Mouse (Mus musculus): ENCODE data around the gene Gm7697. TPM values are rescaled to one million over a fixed set of nuclear protein-coding genes. Genes with fewer than 3 reads are reported as not detected.
A peak's percentile ranks its signal among the peaks of the same experiment; 100 is the strongest.
"Not testable (repeated sequence)": the region's sequence is repeated elsewhere in the genome, so short reads cannot be mapped to it uniquely, and the experiment has no call there.

The Gm7697 gene
- total RNA-seq (2014; rRNA removed) (not detected in 2 replicates), polyA plus RNA-seq (2015; fragmentation: Nextera tagmentation; extraction: Ambion mirVana) (not detected in 2 replicates)

DNA sequence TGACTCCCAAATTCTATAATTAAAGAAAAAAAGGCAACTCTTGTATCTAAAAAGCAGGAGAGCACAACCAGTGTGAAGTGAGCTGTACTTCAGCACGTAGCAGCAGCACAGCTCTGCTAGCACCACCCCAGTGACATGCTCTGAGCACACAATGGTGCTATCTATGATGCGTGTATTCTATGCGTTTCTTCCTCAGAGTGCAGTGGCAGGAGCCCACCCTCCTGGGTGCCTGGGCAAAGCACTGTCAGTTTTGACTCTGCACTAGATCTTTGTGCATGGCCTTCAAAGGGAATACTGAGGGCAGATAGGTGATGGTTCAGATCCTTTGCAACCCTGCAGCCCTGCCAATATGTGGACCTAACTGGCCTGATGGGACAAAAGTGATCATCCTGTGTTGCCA is at the start of gene Gm7697:
Gene Gm7697 (minus strand): TSS at position 101 of the 400 bp plus-strand sequence.
- H3K9ac ChIP-seq (replicated peaks; ENCODE audit: low read length); H3K36me3 ChIP-seq (ENCODE audit: insufficient read depth, low read length); H3K4me2 ChIP-seq (ENCODE audit: low read depth, low read length); H3K27me3 ChIP-seq (ENCODE audit: insufficient read depth, low read length); H3K9me3 ChIP-seq (ENCODE audit: low read length); H3K4me1 ChIP-seq (ENCODE audit: insufficient read depth, low read length); H3K27ac ChIP-seq; ATAC-seq; H3K4me3 ChIP-seq (ENCODE audit: low read length); DNase-seq (ENCODE audit: low spot score): not testable (repeated sequence)
- WGBS: 78% methylated on average over 1 of the region's 3 CpGs

- not testable (repeated sequence) for H3K4me1 ChIP-seq (ENCODE audit: insufficient read depth, low read length); H3K27ac ChIP-seq; ATAC-seq; DNase-seq (ENCODE audit: low spot score); H3K4me2 ChIP-seq (ENCODE audit: low read depth, low read length); H3K36me3 ChIP-seq (ENCODE audit: insufficient read depth, low read length); H3K4me3 ChIP-seq (ENCODE audit: low read length); H3K9ac ChIP-seq (replicated peaks; ENCODE audit: low read length); H3K27me3 ChIP-seq (ENCODE audit: insufficient read depth, low read length); H3K9me3 ChIP-seq (ENCODE audit: low read length)
- 55% methylated on average over 2 of the region's 2 CpGs for WGBS
These were observed 28.5 kb upstream of the Gm7697 start for GRCm38 (mm10) chr8:69551249-69551648.

- not testable (repeated sequence) for H3K4me1 ChIP-seq (ENCODE audit: insufficient read depth, low read length); H3K27ac ChIP-seq; H3K27me3 ChIP-seq (ENCODE audit: insufficient read depth, low read length); H3K4me2 ChIP-seq (ENCODE audit: low read depth, low read length); ATAC-seq; H3K4me3 ChIP-seq (ENCODE audit: low read length); H3K36me3 ChIP-seq (ENCODE audit: insufficient read depth, low read length); H3K9ac ChIP-seq (replicated peaks; ENCODE audit: low read length); H3K9me3 ChIP-seq (ENCODE audit: low read length)
- DNase-seq (ENCODE audit: low spot score): peak; percentile 66
- peak; percentile 54 for TF ChIP-seq CTCF (IDR thresholded peaks at IDR 0.05; ENCODE audit: low read depth)
- 10% methylated on average over 8 of the region's 8 CpGs for WGBS
These were observed 26.8 kb upstream of the Gm7697 start for GRCm38 (mm10) chr8:69549556-69549955.

DNA sequence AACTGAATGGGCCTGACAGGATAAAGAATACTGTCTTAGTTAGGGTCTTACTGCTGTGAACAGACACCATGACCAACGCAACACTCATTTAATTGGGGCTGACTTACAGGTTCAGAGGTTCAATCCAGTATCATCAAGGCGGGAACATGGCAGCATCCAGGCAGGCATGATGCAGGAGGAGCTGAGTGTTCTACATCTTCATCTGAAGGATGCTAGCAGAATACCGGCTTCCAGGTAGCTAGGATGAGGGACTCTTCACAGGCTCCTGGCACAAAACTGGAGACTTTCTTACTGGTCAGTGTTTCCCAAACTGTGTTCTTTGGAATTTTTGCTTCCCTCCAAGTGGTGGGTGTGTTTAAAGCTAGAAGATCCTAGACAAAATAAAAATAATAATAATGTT is 25.3 kb upstream of the Gm7697 start:
- not testable (repeated sequence) for H3K4me3 ChIP-seq (ENCODE audit: low read length); H3K36me3 ChIP-seq (ENCODE audit: insufficient read depth, low read length); H3K9ac ChIP-seq (replicated peaks; ENCODE audit: low read length); ATAC-seq; H3K4me2 ChIP-seq (ENCODE audit: low read depth, low read length); DNase-seq (ENCODE audit: low spot score); H3K27me3 ChIP-seq (ENCODE audit: insufficient read depth, low read length); H3K4me1 ChIP-seq (ENCODE audit: insufficient read depth, low read length); H3K27ac ChIP-seq; H3K9me3 ChIP-seq (ENCODE audit: low read length)
- WGBS: 95% methylated on average over 3 of the region's 3 CpGs

- DNase-seq (ENCODE audit: low spot score): peak; percentile 7
- not testable (repeated sequence) for H3K4me1 ChIP-seq (ENCODE audit: insufficient read depth, low read length); H3K4me2 ChIP-seq (ENCODE audit: low read depth, low read length); H3K4me3 ChIP-seq (ENCODE audit: low read length); H3K9ac ChIP-seq (replicated peaks; ENCODE audit: low read length); H3K27ac ChIP-seq; H3K36me3 ChIP-seq (ENCODE audit: insufficient read depth, low read length); ATAC-seq; H3K9me3 ChIP-seq (ENCODE audit: low read length); H3K27me3 ChIP-seq (ENCODE audit: insufficient read depth, low read length)
- peak; percentile 42 for TF ChIP-seq CTCF (IDR thresholded peaks at IDR 0.05; ENCODE audit: low read depth)
- WGBS: 65% methylated on average over 7 of the region's 7 CpGs
These were observed 24.4 kb upstream of the Gm7697 start for GRCm38 (mm10) chr8:69547208-69547607.

DNA sequence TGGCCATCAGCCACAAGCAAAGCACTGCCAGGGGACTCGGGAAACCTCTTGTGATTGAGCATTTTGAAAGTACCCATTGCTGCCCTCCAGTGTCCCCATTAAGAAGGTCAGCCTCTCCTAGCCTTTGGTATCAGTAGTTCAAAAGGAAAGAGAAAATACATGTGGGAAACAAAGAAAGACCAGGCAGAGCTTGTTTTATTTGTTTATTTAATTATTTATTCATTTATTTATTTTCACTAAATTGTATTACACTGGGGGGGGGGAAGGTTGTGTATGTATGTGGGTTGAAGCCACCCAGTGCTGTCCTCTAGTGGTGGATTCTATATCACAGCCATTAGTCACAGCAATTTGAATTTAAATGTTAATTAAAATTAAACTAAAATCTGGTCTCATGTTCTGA is 22.2 kb upstream of the Gm7697 start:
- H3K27me3 ChIP-seq (ENCODE audit: insufficient read depth, low read length); H3K4me2 ChIP-seq (ENCODE audit: low read depth, low read length); H3K27ac ChIP-seq; H3K9ac ChIP-seq (replicated peaks; ENCODE audit: low read length); H3K9me3 ChIP-seq (ENCODE audit: low read length); H3K4me1 ChIP-seq (ENCODE audit: insufficient read depth, low read length); H3K36me3 ChIP-seq (ENCODE audit: insufficient read depth, low read length); ATAC-seq; H3K4me3 ChIP-seq (ENCODE audit: low read length): not testable (repeated sequence)
- WGBS: 67% methylated on average over 1 of the region's 1 CpGs
- DNase-seq (ENCODE audit: low spot score): peak; percentile 11
- peak; percentile 45; the same call in 1 of the 2 replicates for TF ChIP-seq CTCF (IDR thresholded peaks at IDR 0.05; ENCODE audit: low read depth)

DNA sequence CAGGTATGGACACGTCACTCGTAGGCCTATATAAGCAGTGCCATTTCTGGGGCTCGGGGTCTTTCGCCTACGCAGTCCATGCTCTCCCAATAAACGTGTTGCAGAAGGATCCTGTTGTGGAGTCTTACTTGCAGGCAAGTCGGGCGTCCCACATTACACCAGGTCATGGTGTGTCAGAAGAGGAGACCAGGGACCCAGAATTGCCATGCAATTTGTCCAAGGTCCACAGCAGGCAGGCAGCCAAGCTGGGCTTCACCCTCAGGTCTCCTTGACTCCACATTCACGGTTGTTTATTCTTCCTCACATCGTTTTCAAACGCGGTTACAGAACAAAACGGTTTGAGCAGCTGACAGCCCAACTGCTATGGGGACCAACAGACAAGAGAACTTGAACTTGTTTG is 21.7 kb upstream of the Gm7697 start:
- not testable (repeated sequence) for H3K27me3 ChIP-seq (ENCODE audit: insufficient read depth, low read length); H3K36me3 ChIP-seq (ENCODE audit: insufficient read depth, low read length); H3K27ac ChIP-seq; H3K4me1 ChIP-seq (ENCODE audit: insufficient read depth, low read length); H3K9ac ChIP-seq (replicated peaks; ENCODE audit: low read length); ATAC-seq; DNase-seq (ENCODE audit: low spot score); H3K4me2 ChIP-seq (ENCODE audit: low read depth, low read length); H3K9me3 ChIP-seq (ENCODE audit: low read length); H3K4me3 ChIP-seq (ENCODE audit: low read length)
- WGBS: 74% methylated on average over 13 of the region's 13 CpGs

DNA sequence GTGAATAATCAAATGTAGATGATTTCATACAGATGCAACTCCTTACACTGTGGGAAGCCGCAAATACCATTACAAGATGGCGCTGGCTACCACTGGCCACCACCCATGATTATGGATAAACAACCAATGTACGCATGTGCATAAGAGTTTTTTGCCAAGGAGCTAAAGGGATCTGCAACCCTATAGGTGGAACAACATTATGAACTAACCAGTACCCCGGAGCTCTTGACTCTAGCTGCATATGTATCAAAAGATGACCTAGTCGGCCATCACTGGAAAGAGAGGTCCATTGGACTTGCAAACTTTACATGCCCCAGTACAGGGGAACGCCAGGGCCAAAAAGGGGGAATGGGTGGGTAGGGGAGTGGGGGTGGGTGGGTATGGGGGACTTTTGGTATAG is 21.2 kb upstream of the Gm7697 start:
- not testable (repeated sequence) for H3K9ac ChIP-seq (replicated peaks; ENCODE audit: low read length); H3K27ac ChIP-seq; DNase-seq (ENCODE audit: low spot score); H3K4me3 ChIP-seq (ENCODE audit: low read length); H3K4me1 ChIP-seq (ENCODE audit: insufficient read depth, low read length); H3K36me3 ChIP-seq (ENCODE audit: insufficient read depth, low read length); H3K9me3 ChIP-seq (ENCODE audit: low read length); ATAC-seq; H3K4me2 ChIP-seq (ENCODE audit: low read depth, low read length); H3K27me3 ChIP-seq (ENCODE audit: insufficient read depth, low read length)
- WGBS: 91% methylated on average over 6 of the region's 6 CpGs

GRCm38 (mm10) chr8:69540764-69541163 is 18.0 kb upstream of the Gm7697 start:
- H3K9ac ChIP-seq (replicated peaks; ENCODE audit: low read length); H3K27ac ChIP-seq; H3K4me3 ChIP-seq (ENCODE audit: low read length); H3K4me1 ChIP-seq (ENCODE audit: insufficient read depth, low read length); H3K36me3 ChIP-seq (ENCODE audit: insufficient read depth, low read length); H3K4me2 ChIP-seq (ENCODE audit: low read depth, low read length); H3K9me3 ChIP-seq (ENCODE audit: low read length); H3K27me3 ChIP-seq (ENCODE audit: insufficient read depth, low read length): not testable (repeated sequence)
- WGBS: 62% methylated on average over 7 of the region's 7 CpGs
- DNase-seq (ENCODE audit: low spot score) (peak; percentile 13), ATAC-seq (peak; percentile 76)

DNA sequence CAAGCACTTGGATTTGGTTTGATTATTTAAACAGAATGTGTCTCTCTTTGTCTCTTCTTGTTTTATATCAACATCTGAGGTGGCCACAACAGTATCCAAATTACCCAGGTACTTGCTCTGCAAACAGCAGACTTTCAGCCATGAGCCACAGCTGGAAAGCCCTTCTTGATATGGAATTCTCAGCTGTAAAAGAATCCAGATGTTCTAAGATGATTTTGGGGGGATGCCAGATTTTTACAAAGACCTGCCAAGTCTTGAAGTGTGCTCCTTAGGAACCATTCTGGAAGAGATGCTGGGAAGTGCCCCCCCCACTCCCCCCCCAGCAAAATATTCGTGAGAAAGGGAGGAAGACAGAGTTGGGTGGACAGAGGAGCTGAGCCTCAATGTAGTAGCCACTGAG is 17.6 kb upstream of the Gm7697 start:
- 18% methylated on average over 1 of the region's 1 CpGs for WGBS
- not testable (repeated sequence) for H3K36me3 ChIP-seq (ENCODE audit: insufficient read depth, low read length); H3K9me3 ChIP-seq (ENCODE audit: low read length); H3K4me2 ChIP-seq (ENCODE audit: low read depth, low read length); H3K4me3 ChIP-seq (ENCODE audit: low read length); H3K27ac ChIP-seq; H3K9ac ChIP-seq (replicated peaks; ENCODE audit: low read length); ATAC-seq; H3K4me1 ChIP-seq (ENCODE audit: insufficient read depth, low read length); H3K27me3 ChIP-seq (ENCODE audit: insufficient read depth, low read length)
- DNase-seq (ENCODE audit: low spot score): peak; percentile 1

All from hindbrain, postnatal 0 days (tissue).